7 mouse cellular contexts compared by ENCODE assay signal in genomic region chr10:111925489-111925860, GRCm38 (mm10). TPM values are rescaled to one million over a fixed set of nuclear protein-coding genes. Genes with fewer than 3 reads are reported as not detected.
DNase-seq lines count a peak whose midpoint lies in the region; ATAC-seq and TF ChIP-seq lines count a peak whose summit lies in the region.

No protein-coding gene starts in this region.

- intact Hi-C loops in left cerebral cortex, postnatal 25 days (cut with DNase I), result loop anchor here (1.0 to 10.0 kb wide), 2 partner anchors 422 to 701 kb away; no protein-coding TSS in a partner anchor

- H3K4me3 ChIP-seq in embryonic facial prominence, embryonic 10.5 days, result 0 out of 2 replicates have a peak overlapping the region, but pooled peaks have one; percentile 22
- no peak overlapping the region for H3K4me3 ChIP-seq in intestine, postnatal 0 days (ENCODE audit: low read depth, low read length)
- H3K4me3 ChIP-seq in midbrain, embryonic 14.5 days (replicated peaks; ENCODE audit: low read depth, low read length), result 0 out of 2 replicates have a peak overlapping the region, but pooled peaks have one; percentile 12
- H3K4me3 ChIP-seq in spleen, adult 2 months (ENCODE audit: extremely low read depth, insufficient read depth, insufficient read length), result no peak overlapping the region

- no peak overlapping the region for H3K9ac ChIP-seq in intestine, postnatal 0 days (ENCODE audit: low read depth, low read length)
- H3K9ac ChIP-seq in midbrain, embryonic 14.5 days (replicated peaks; ENCODE audit: low read length), result no peak overlapping the region; the same call in 1 of the 2 replicates

- H3K9me3 ChIP-seq in embryonic facial prominence, embryonic 10.5 days, result no peaks in the 10 kb centered on the region
- H3K9me3 ChIP-seq in intestine, postnatal 0 days (ENCODE audit: control insufficient read depth), result no peaks in the 10 kb centered on the region
- no peaks in the 10 kb centered on the region for H3K9me3 ChIP-seq in midbrain, embryonic 14.5 days (ENCODE audit: control insufficient read depth, low read length)

- peak; percentile 95 for DNase-seq in adrenal gland, postnatal 10 days
- peak; percentile 92 for DNase-seq in embryonic facial prominence, embryonic 10.5 days (ENCODE audit: low spot score)
- DNase-seq in heart, adult 11 months, result peak; percentile 95
- peak; percentile 89 to 93 for DNase-seq in left cerebral cortex, postnatal 25 days (ENCODE audit: low spot score in 2 of 2)
- DNase-seq in midbrain, embryonic 14.5 days, result peak; percentile 99
- peak; percentile 38 to 76 for DNase-seq in spleen, adult 2 months (ENCODE audit: low read depth in 1 of 2, low spot score in 2 of 2)

- TF ChIP-seq CTCF in intestine, postnatal 0 days (IDR thresholded peaks at IDR 0.05; ENCODE audit: low read depth), result peak; percentile 84
- TF ChIP-seq CTCF in spleen, adult 2 months (IDR thresholded peaks at IDR 0.05; ENCODE audit: extremely low read depth, insufficient read depth, insufficient read length, insufficient replicate concordance), result peak; percentile 45; the same call in 1 of the 2 replicates

- peaks cover 8% of the 10 kb centered on the region for H3K27me3 ChIP-seq in embryonic facial prominence, embryonic 10.5 days (replicated peaks; ENCODE audit: low read depth, poor library complexity, severe bottlenecking)
- H3K27me3 ChIP-seq in intestine, postnatal 0 days (replicated peaks; ENCODE audit: control insufficient read depth, insufficient read depth, low read length), result no peaks in the 10 kb centered on the region
- peaks cover 6% of the 10 kb centered on the region; the same call in 1 of the 2 replicates for H3K27me3 ChIP-seq in midbrain, embryonic 14.5 days (ENCODE audit: control insufficient read depth, insufficient read depth, low read length)
- no peaks in the 10 kb centered on the region for H3K27me3 ChIP-seq in spleen, adult 2 months (ENCODE audit: control insufficient read depth, insufficient read depth, low read length)

- 2% methylated on average over 10 of the region's 10 CpGs for WGBS in embryonic facial prominence, embryonic 10.5 days
- WGBS in intestine, postnatal 0 days, result 5% methylated on average over 10 of the region's 10 CpGs
- WGBS in midbrain, embryonic 14.5 days, result 2% methylated on average over 10 of the region's 10 CpGs
- 7% methylated on average over 10 of the region's 10 CpGs for WGBS in spleen, adult 2 months

- no peak for TF ChIP-seq POLR2A in spleen, adult 2 months (IDR thresholded peaks at IDR 0.05; ENCODE audit: low read depth, low read length)

- no peaks in the 10 kb centered on the region for H3K36me3 ChIP-seq in embryonic facial prominence, embryonic 10.5 days (replicated peaks)
- no peaks in the 10 kb centered on the region for H3K36me3 ChIP-seq in intestine, postnatal 0 days (ENCODE audit: control insufficient read depth, insufficient read depth)
- no peaks in the 10 kb centered on the region for H3K36me3 ChIP-seq in midbrain, embryonic 14.5 days (ENCODE audit: control insufficient read depth, insufficient read depth, low read length)
- no peaks in the 10 kb centered on the region for H3K36me3 ChIP-seq in spleen, adult 2 months (ENCODE audit: control insufficient read depth, insufficient read depth, low read length)

- peaks cover 33% of the 10 kb centered on the region for H3K4me1 ChIP-seq in embryonic facial prominence, embryonic 10.5 days
- H3K4me1 ChIP-seq in intestine, postnatal 0 days (replicated peaks; ENCODE audit: control insufficient read depth, insufficient read depth, low read length), result no peaks in the 10 kb centered on the region
- H3K4me1 ChIP-seq in midbrain, embryonic 14.5 days (ENCODE audit: control insufficient read depth, insufficient read depth, low read length), result peaks cover 13% of the 10 kb centered on the region
- H3K4me1 ChIP-seq in spleen, adult 2 months (ENCODE audit: control insufficient read depth, insufficient read depth, insufficient read length), result no peaks in the 10 kb centered on the region; the same call in 1 of the 2 replicates

- H3K4me2 ChIP-seq in intestine, postnatal 0 days (replicated peaks; ENCODE audit: low read depth), result no peak overlapping the region; the same call in 1 of the 2 replicates
- peak overlapping the region; percentile 47 for H3K4me2 ChIP-seq in midbrain, embryonic 14.5 days (ENCODE audit: low read length)

- peak; percentile 67 for ATAC-seq in intestine, postnatal 0 days
- peak; percentile 79; the same call in 1 of the 2 replicates for ATAC-seq in midbrain, embryonic 14.5 days (ENCODE audit: low FRiP score, low TSS enrichment)

- peak overlapping the region; percentile 84 for H3K27ac ChIP-seq in embryonic facial prominence, embryonic 10.5 days (replicated peaks)
- H3K27ac ChIP-seq in intestine, postnatal 0 days (ENCODE audit: low read depth, low read length), result no peak overlapping the region
- no peak overlapping the region for H3K27ac ChIP-seq in midbrain, embryonic 14.5 days (replicated peaks; ENCODE audit: low read depth, low read length)
- no peak overlapping the region for H3K27ac ChIP-seq in spleen, adult 2 months (ENCODE audit: insufficient read depth, low read length)

RNA-seq across cellular contexts. Expression of gene Krr1, which starts 47.0 kb away (rescaled TPM):
- total RNA-seq in adrenal gland, postnatal 10 days (2021), result 10 to 100 TPM; 27.6 to 28.6 TPM
- 54.6 and 56.5 TPM in 2 replicates for polyA plus RNA-seq in embryonic facial prominence, embryonic 10.5 days (2016; fragmentation: Nextera tagmentation; extraction: Ambion mirVana)
- 12.7 and 13.6 TPM in 2 replicates for polyA plus RNA-seq in intestine, postnatal 0 days (2015; fragmentation: Nextera tagmentation; extraction: Ambion mirVana)
- 10 to 100 TPM; 32.6 to 39.8 TPM for total RNA-seq in left cerebral cortex, postnatal 25 days (2021)
- polyA plus RNA-seq in midbrain, embryonic 14.5 days (2014; fragmentation: Nextera tagmentation; extraction: Ambion mirVana), result 43.1 and 53.1 TPM in 2 replicates
- polyA plus RNA-seq in spleen, adult 2 months (2012; rRNA removed), result 2.3 and 3.1 TPM in 2 replicates

Comparison
In these comparisons a context has a peak if more than half of its experiments do, and no peak if none do; other contexts are left out.
1. H3K4me3 ChIP-seq: peak in embryonic facial prominence, embryonic 10.5 days (single experiment) and midbrain, embryonic 14.5 days (single experiment); none in intestine, postnatal 0 days (single experiment) and spleen, adult 2 months (single experiment).
2. Peak in every context shown above with its lines, with median percentiles within 50 percentile points of each other: DNase-seq.